Mouse (Mus musculus) megakaryocyte, embryonic 14.5 days (primary cell): ENCODE results near the gene Plekhh2.

Experiments
- FLI1 ChIP-seq: IDR thresholded peaks from 2 replicates; pipeline ENCODE4 v1.6.1; 2012; ENCODE audit warnings: low read length, inconsistent platforms, mixed read lengths
- GATA1 ChIP-seq: IDR thresholded peaks from 3 replicates; pipeline ENCODE4 v1.6.1; 2012; ENCODE audit warnings: mixed read lengths, low read length, inconsistent platforms, borderline replicate concordance

- TF ChIP-seq FLI1 = no peak
- TF ChIP-seq GATA1 = no peak
Observed at GRCm38 (mm10) chr17:84653544-84653943, 141.8 kb downstream of the Plekhh2 start.
